21 mouse cellular contexts compared by ENCODE assay signal in genomic region chr4:40051848-40052247, GRCm38 (mm10).
DNase-seq lines count a peak whose midpoint lies in the region; ATAC-seq and TF ChIP-seq lines count a peak whose summit lies in the region.
"Had no signal": no experiment of that assay in that cellular context is flagged by ENCODE, and none has a peak within 500 bp of the region (broad histone marks: within the 10 kb centered on the region; RNA-seq: fewer than 3 reads in every experiment).

No protein-coding gene starts in this region.

- TF ChIP-seq CTCF in kidney, adult 2 months (conservative IDR thresholded peaks at IDR 0.05; ENCODE audit: insufficient read depth, insufficient read length, low read depth, low read length): no peak

- 39% methylated on average over 4 of the region's 4 CpGs for WGBS in kidney, embryonic 14.5 days
- 35% methylated on average over 4 of the region's 4 CpGs for WGBS in kidney, embryonic 16.5 days
- WGBS in kidney, adult 2 months: 45% methylated on average over 4 of the region's 4 CpGs

- H3K4me3 ChIP-seq in kidney, embryonic 14.5 days (ENCODE audit: low read length): no peak overlapping the region
- no peak overlapping the region for H3K4me3 ChIP-seq in kidney, embryonic 16.5 days (ENCODE audit: low read length)
- no peak overlapping the region for H3K4me3 ChIP-seq in kidney, adult 2 months (ENCODE audit: insufficient read depth, low read depth, low read length)
- H3K4me3 ChIP-seq: embryonic facial prominence, embryonic 13.5 days; embryonic facial prominence, embryonic 15.5 days; erythroblast, embryonic 14.5 days; forebrain, embryonic 10.5 days; forebrain, embryonic 12.5 days had no signal

- TF ChIP-seq POLR2A in kidney, adult 2 months (IDR thresholded peaks at IDR 0.05; ENCODE audit: low read depth, low read length): no peak

- no peak overlapping the region for H3K9ac ChIP-seq in kidney, embryonic 14.5 days (ENCODE audit: low read depth, low read length)
- no peak overlapping the region for H3K9ac ChIP-seq in kidney, embryonic 16.5 days (replicated peaks; ENCODE audit: low read length)
- H3K9ac ChIP-seq: embryonic facial prominence, embryonic 13.5 days; embryonic facial prominence, embryonic 15.5 days; forebrain, embryonic 12.5 days had no signal

- peak; percentile 46; the same call in 1 of the 2 replicates for ATAC-seq in kidney, embryonic 14.5 days (ENCODE audit: low FRiP score, low TSS enrichment)
- ATAC-seq in kidney, embryonic 16.5 days (ENCODE audit: low FRiP score, low TSS enrichment): peak; percentile 70; the same call in 1 of the 2 replicates
- ATAC-seq: forebrain, embryonic 14.5 days; forebrain, embryonic 16.5 days had no signal

- no peaks in the 10 kb centered on the region for H3K36me3 ChIP-seq in kidney, embryonic 14.5 days (ENCODE audit: control insufficient read depth, insufficient read depth, low read length)
- H3K36me3 ChIP-seq in kidney, embryonic 16.5 days (ENCODE audit: insufficient read depth, low read length): no peaks in the 10 kb centered on the region
- H3K36me3 ChIP-seq in kidney, adult 2 months (ENCODE audit: control insufficient read depth, insufficient read depth, low read length): no peaks in the 10 kb centered on the region
- H3K36me3 ChIP-seq: embryonic facial prominence, embryonic 13.5 days; embryonic facial prominence, embryonic 15.5 days; forebrain, embryonic 10.5 days; forebrain, embryonic 12.5 days had no signal

- H3K27ac ChIP-seq in kidney, embryonic 14.5 days (ENCODE audit: low read depth, low read length): no peak overlapping the region
- no peak overlapping the region for H3K27ac ChIP-seq in kidney, embryonic 16.5 days (ENCODE audit: low read length)
- no peak overlapping the region for H3K27ac ChIP-seq in kidney, adult 2 months (ENCODE audit: insufficient read depth, low read depth, low read length)
- H3K27ac ChIP-seq: embryonic facial prominence, embryonic 13.5 days; embryonic facial prominence, embryonic 15.5 days; forebrain, embryonic 10.5 days; forebrain, embryonic 12.5 days had no signal

- no peak for DNase-seq in kidney, postnatal 14 days
- DNase-seq in kidney, adult 2 months: no peak
- DNase-seq: adrenal gland, adult 2 months; adrenal gland, postnatal 10 days; adrenal gland, postnatal 25 days; cerebellum, adult 11 months; cerebellum, adult 18-20 months; cerebellum, adult 8-10 months; cerebellum, adult 9-11 months; cerebellum, postnatal 14 days; cerebellum, postnatal 36 days; embryo, embryonic 11 days had no signal

- no peaks in the 10 kb centered on the region for H3K27me3 ChIP-seq in kidney, embryonic 14.5 days (ENCODE audit: control insufficient read depth, insufficient read depth, low read length)
- H3K27me3 ChIP-seq in kidney, embryonic 16.5 days (ENCODE audit: insufficient read depth, low read length): no peaks in the 10 kb centered on the region
- H3K27me3 ChIP-seq in kidney, adult 2 months (replicated peaks; ENCODE audit: control insufficient read depth, insufficient read depth, low read length): no peaks in the 10 kb centered on the region
- H3K27me3 ChIP-seq: embryonic facial prominence, embryonic 13.5 days; embryonic facial prominence, embryonic 15.5 days; forebrain, embryonic 12.5 days had no signal

- H3K4me1 ChIP-seq in kidney, embryonic 14.5 days (ENCODE audit: control insufficient read depth, insufficient read depth, low read length): no peaks in the 10 kb centered on the region
- H3K4me1 ChIP-seq in kidney, embryonic 16.5 days (ENCODE audit: insufficient read depth, low read length): no peaks in the 10 kb centered on the region
- no peaks in the 10 kb centered on the region for H3K4me1 ChIP-seq in kidney, adult 2 months (ENCODE audit: control insufficient read depth, insufficient read depth, low read length)
- H3K4me1 ChIP-seq: embryonic facial prominence, embryonic 13.5 days; embryonic facial prominence, embryonic 15.5 days; forebrain, embryonic 10.5 days; forebrain, embryonic 12.5 days had no signal

- 0 out of 2 replicates have a peak, but pooled peaks cover 2% of the 10 kb centered on the region for H3K9me3 ChIP-seq in kidney, embryonic 14.5 days (ENCODE audit: control insufficient read depth, low read length)
- H3K9me3 ChIP-seq in kidney, embryonic 16.5 days (ENCODE audit: low read length): no peaks in the 10 kb centered on the region
- H3K9me3 ChIP-seq: embryonic facial prominence, embryonic 13.5 days; embryonic facial prominence, embryonic 15.5 days; forebrain, embryonic 12.5 days had no signal

- H3K4me2 ChIP-seq in kidney, embryonic 14.5 days (replicated peaks; ENCODE audit: low read depth, low read length): no peak overlapping the region
- H3K4me2 ChIP-seq in kidney, embryonic 16.5 days (replicated peaks; ENCODE audit: low read depth, low read length): no peak overlapping the region
- H3K4me2 ChIP-seq: embryonic facial prominence, embryonic 13.5 days; embryonic facial prominence, embryonic 15.5 days; forebrain, embryonic 12.5 days had no signal
